Mouse (Mus musculus) heart, embryonic 11.5 days (tissue): ENCODE data around the gene Srsf4. TPM values are rescaled to one million over a fixed set of nuclear protein-coding genes. Genes with fewer than 3 reads are reported as not detected.

Experiments
- ATAC-seq: fragments of 200-750 bp; cut with Nextera tagmentation; replicated peaks from 2 replicates; pipeline ENCODE4 v1.8.0; 2017; ENCODE audit warnings: moderate library complexity; ENCODE audit not compliant: insufficient number of reproducible peaks, low FRiP score, low TSS enrichment
- H3K27ac ChIP-seq: fragments of 300-500 bp; sonication (generic); 2 replicates; pipeline ENCODE4 v1.5.1; 2014; ENCODE audit warnings: mild to moderate bottlenecking, low read depth, low read length
- H3K27me3 ChIP-seq: fragments of 300-500 bp; sonication (generic); 2 replicates; pipeline ENCODE4 v1.6.1; 2014; ENCODE audit warnings: mild to moderate bottlenecking, low read length, mixed read lengths; ENCODE audit not compliant: control insufficient read depth, insufficient read depth
- H3K36me3 ChIP-seq: fragments of 300-500 bp; sonication (generic); 2 replicates; pipeline ENCODE4 v1.6.1; 2014; ENCODE audit warnings: mild to moderate bottlenecking, low read length, moderate library complexity, mixed read lengths; ENCODE audit not compliant: control insufficient read depth, insufficient read depth
- H3K4me1 ChIP-seq: fragments of 300-500 bp; sonication (generic); 2 replicates; pipeline ENCODE4 v1.6.1; 2014; ENCODE audit warnings: low read length; ENCODE audit not compliant: control insufficient read depth, insufficient read depth
- H3K4me2 ChIP-seq: fragments of 300-500 bp; sonication (generic); 2 replicates; pipeline ENCODE4 v1.6.1; 2014; ENCODE audit warnings: mild to moderate bottlenecking, moderate library complexity
- H3K4me3 ChIP-seq: fragments of 300-500 bp; sonication (generic); 2 replicates; pipeline ENCODE4 v1.5.1; 2014; ENCODE audit warnings: low read depth, low read length
- H3K9ac ChIP-seq: fragments of 300-500 bp; sonication (generic); 2 replicates; pipeline ENCODE4 v1.6.1; 2014; ENCODE audit warnings: mild to moderate bottlenecking, low read depth, low read length, moderate library complexity
- H3K9me3 ChIP-seq: fragments of 300-500 bp; sonication (generic); replicated peaks from 2 replicates; pipeline ENCODE4 v1.6.1; 2016; ENCODE audit warnings: low read length; ENCODE audit not compliant: control insufficient read depth
- WGBS: fragments of 180-500 bp; shearing (Covaris S2); extraction: QIAGEN DNeasy Blood & Tissue Kit; methylation state at CpG from one replicate; pipeline ENCODE4 v1.1.7; 2014; ENCODE audit not compliant: insufficient replicate concordance; 5-methylcytosine and 5-hydroxymethylcytosine counted together
- polyA plus RNA-seq: library from polyadenylated mRNA; unstranded; fragments of >200 nt; fragmentation: Nextera tagmentation; extraction: Ambion mirVana; gene quantifications from 2 replicates; pipeline ENCODE4 v1.2.1, GENCODE M21; 2014

Srsf4 gene
- polyA plus RNA-seq, 1 experiment from 2014 or later: 67.9 TPM

DNA sequence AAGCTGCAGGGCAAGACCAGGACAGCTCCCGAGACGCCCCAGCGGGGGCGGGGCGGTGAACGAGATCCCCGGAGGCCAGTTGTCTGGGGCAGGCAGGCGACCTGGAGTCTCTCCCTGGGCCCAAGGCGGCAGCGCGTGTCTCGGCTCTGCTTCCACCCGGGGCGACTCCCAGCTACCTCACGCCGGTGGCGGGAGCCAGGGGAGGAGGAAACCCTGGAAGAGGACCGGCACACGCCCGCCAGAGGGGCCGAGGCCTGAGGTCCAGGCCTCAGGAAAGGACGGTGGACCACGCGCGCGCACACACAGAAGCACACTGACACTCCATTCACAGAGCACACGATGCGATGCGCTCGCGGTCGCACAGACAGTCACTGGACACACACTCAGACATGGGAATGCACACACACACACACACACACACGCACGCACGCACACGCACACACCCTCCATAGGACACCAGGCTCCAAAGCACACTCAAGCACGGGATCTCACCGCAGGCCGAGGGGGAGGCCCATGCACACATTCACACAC is 37.0 kb upstream of the Srsf4 start:
- Histone ChIP-seq H3K4me3 (peak overlapping the region; percentile 68), H3K4me2 (peak overlapping the region; percentile 76), H3K27me3 (peaks cover 48% of the 10 kb centered on the region), H3K9me3 (no peaks in the 10 kb centered on the region), H3K27ac (no peak overlapping the region), H3K36me3 (no peaks in the 10 kb centered on the region), H3K9ac (peak overlapping the region; percentile 44), H3K4me1 (0 out of 2 replicates have a peak, but pooled peaks cover 2% of the 10 kb centered on the region)
- no peak for ATAC-seq
- WGBS: 1% methylated on average over 37 of the region's 39 CpGs

DNA sequence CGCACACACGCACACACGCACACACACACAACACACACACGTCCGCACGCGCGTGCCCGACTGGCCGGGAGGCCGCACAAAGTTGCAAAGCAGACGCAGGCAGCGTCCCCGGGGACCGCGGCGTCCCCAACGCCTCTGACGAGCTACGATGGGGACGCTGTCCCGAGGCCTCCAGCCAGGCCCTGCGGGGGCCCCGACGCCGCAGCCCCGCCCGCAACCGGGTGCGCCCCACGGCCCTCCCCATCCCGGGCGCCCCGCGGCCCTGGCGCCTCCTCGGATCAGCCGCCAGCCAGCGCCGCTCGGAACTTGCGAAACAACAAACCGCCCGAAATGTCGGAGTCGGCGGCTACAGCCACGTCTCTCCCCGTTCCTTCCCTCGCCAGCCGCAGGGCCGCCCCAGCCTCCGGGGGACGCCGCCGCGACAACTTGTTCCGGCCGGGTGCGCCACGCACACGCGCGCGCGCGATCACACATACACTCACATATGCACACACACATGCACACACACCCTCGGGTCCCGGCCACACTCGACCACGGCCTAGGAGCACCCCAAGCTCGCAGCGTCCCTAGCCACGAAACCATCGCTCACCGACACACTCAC is 36.4 kb upstream of the Srsf4 start:
- Histone ChIP-seq H3K36me3 (no peaks in the 10 kb centered on the region), H3K9ac (peak overlapping the region; percentile 44), H3K27me3 (peaks cover 49% of the 10 kb centered on the region), H3K4me1 (0 out of 2 replicates have a peak, but pooled peaks cover 2% of the 10 kb centered on the region), H3K4me2 (peak overlapping the region; percentile 76), H3K4me3 (peak overlapping the region; percentile 68), H3K9me3 (no peaks in the 10 kb centered on the region), H3K27ac (no peak overlapping the region)
- no peak; the same call in 1 of the 2 replicates for ATAC-seq
- WGBS: under 1% methylated on average over 74 of the region's 76 CpGs

DNA sequence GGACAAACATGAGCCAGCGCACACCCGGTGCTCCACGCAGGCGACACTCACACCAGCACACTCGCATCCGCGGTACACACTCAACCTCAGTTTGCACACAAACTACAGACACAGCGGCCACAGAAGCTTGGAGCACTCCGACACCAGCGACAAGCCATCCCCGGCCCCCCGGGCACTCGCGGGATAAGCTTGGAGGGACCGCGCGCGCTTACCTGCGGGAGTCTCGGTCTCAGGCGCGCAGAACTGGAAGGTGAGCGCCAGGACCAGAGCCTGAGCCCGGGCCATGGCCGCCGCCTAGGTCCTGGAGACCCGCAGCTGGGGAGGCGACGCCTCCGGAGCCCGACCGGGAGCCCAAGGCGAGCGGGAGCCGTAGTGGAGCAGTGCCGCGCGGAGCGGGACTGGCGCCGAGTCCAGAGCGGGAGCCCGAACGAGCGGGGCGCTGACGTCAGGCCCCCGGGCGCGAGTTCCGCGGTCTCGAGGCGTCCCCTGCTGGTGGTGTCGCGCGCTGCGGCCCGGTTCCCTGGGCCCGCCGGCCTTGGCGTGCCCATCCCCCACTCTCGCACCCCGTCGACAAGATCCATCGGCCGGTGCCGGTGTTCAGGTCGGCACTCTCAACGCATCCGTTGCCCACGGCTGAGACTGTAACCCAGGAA is 35.4 kb upstream of the Srsf4 start, which contains the start of gene Ptpru:
Gene Ptpru (minus strand): TSS at position 417 of the 653 bp plus-strand sequence.
- H3K27me3 ChIP-seq: peaks cover 49% of the 10 kb centered on the region
- peak; percentile 51; the same call in 1 of the 2 replicates for ATAC-seq
- H3K27ac ChIP-seq: no peak within 1 kb of the TSS
- WGBS: under 1% methylated on average over 72 of the region's 72 CpGs
- no peaks in the 10 kb centered on the region for H3K36me3 ChIP-seq
- peak within 1 kb of the TSS; percentile 44 for H3K9ac ChIP-seq
- H3K4me1 ChIP-seq: 0 out of 2 replicates have a peak, but pooled peaks cover 2% of the 10 kb centered on the region
- H3K4me3 ChIP-seq: peak within 1 kb of the TSS; percentile 68
- peak within 1 kb of the TSS; percentile 76 for H3K4me2 ChIP-seq
- H3K9me3 ChIP-seq: no peaks in the 10 kb centered on the region

GRCm38 (mm10) chr4:131843290-131843743 is 30.1 kb upstream of the Srsf4 start, which contains the start of gene Mecr:
TSS of gene Mecr (plus strand) at chr4:131843470.
- peak; percentile 77 for ATAC-seq
- Histone ChIP-seq H3K9ac (peak within 1 kb of the TSS; percentile 80), H3K4me3 (peak within 1 kb of the TSS; percentile 82), H3K36me3 (no peaks in the 10 kb centered on the region), H3K4me2 (peak within 1 kb of the TSS; percentile 95), H3K9me3 (no peaks in the 10 kb centered on the region), H3K27me3 (peaks cover 8% of the 10 kb centered on the region; the same call in 1 of the 2 replicates), H3K4me1 (peaks cover 5% of the 10 kb centered on the region), H3K27ac (peak within 1 kb of the TSS; percentile 42; the same call in 1 of the 2 replicates)
- whole genome bisulfite sequencing: under 1% methylated on average over 37 of the region's 37 CpGs

- Histone ChIP-seq H3K9me3 (no peaks in the 10 kb centered on the region), H3K4me2 (no peak overlapping the region), H3K9ac (no peak overlapping the region), H3K36me3 (no peaks in the 10 kb centered on the region), H3K4me3 (no peak overlapping the region), H3K27ac (no peak overlapping the region), H3K27me3 (peaks cover 3% of the 10 kb centered on the region; the same call in 1 of the 2 replicates), H3K4me1 (peaks cover 7% of the 10 kb centered on the region)
- ATAC-seq: no peak
- WGBS: 81% methylated on average over 8 of the region's 8 CpGs
Observed at GRCm38 (mm10) chr4:131845991-131846778, 27.2 kb upstream of the Srsf4 start.

DNA sequence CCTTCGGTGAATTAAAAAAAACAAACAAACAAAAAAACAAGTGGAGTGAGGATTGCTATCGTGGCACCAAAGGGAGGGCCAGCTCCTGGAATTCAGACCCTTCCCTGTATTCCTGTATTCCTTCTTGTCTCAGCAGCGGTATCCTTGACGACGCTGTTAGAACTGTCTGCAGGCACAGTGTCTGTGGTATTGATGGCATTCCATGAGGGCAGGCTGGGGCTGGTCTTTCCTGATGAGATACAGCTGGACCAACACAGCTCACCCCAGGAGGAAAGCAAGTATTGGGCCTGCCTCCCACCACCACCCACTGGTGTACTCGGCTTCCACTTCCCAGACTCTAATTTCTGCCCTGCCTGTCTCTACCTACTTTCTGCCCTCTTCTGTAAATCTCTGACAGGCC is 25.3 kb upstream of the Srsf4 start:
- 58% methylated on average over 6 of the region's 6 CpGs for WGBS
- H3K9me3 ChIP-seq: no peaks in the 10 kb centered on the region
- H3K4me1 ChIP-seq: peaks cover 7% of the 10 kb centered on the region
- peak overlapping the region; percentile 43; the same call in 1 of the 2 replicates for H3K9ac ChIP-seq
- peak overlapping the region; percentile 50; the same call in 1 of the 2 replicates for H3K27ac ChIP-seq
- ATAC-seq: no peak
- no peak overlapping the region for H3K4me3 ChIP-seq
- H3K36me3 ChIP-seq: no peaks in the 10 kb centered on the region
- no peaks in the 10 kb centered on the region for H3K27me3 ChIP-seq
- no peak overlapping the region for H3K4me2 ChIP-seq

DNA sequence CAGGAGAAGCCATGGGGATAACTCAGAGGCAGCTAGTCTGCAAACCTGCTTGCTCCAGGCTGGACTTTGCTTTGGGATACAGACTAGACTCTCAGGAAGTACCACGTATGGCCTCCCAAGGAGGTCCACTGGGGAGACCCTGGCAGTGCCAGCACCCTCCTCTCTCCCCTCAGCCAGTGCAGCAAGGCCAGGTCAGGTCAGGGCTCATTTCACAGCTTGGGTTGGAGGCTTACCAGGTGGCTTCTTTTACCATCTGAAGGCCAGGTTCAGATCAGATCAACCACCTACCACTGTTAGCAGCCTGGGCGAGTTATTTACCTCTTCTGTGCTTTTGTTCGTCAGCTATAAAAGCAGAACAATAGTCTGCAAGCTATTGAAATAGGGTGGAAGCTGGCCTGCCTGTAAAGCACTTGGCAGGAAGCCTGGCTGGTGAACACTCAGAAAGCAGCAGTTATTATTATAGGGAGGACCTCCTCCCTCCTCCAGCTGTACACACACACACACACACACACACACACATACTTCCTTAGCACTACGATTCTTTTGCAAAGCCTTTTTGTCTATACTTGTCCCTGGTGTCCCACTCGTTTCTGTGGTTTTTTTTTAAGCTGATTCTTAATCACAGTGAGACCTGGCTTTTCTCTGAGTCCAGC is 23.3 kb upstream of the Srsf4 start:
- no peak overlapping the region for H3K4me2 ChIP-seq
- H3K4me1 ChIP-seq: peaks cover 2% of the 10 kb centered on the region
- no peaks in the 10 kb centered on the region for H3K9me3 ChIP-seq
- ATAC-seq: no peak; the same call in 1 of the 2 replicates
- H3K9ac ChIP-seq: no peak overlapping the region
- H3K27me3 ChIP-seq: no peaks in the 10 kb centered on the region
- H3K36me3 ChIP-seq: no peaks in the 10 kb centered on the region
- peak overlapping the region; percentile 57 for H3K27ac ChIP-seq
- no peak overlapping the region for H3K4me3 ChIP-seq
- WGBS: 44% methylated on average over 5 of the region's 5 CpGs
